Mouse (Mus musculus) G1E (cell line): ENCODE data around the gene Syndig1l. TPM values are rescaled to one million over a fixed set of nuclear protein-coding genes. Genes with fewer than 3 reads are reported as not detected.

Experiments
- ATAC-seq: 2 replicates; pipeline ENCODE4 v1.8.0; 2016; ENCODE audit warnings: mild to moderate bottlenecking; ENCODE audit not compliant: insufficient number of reproducible peaks, poor library complexity, low FRiP score, severe bottlenecking; ENCODE audit errors: extremely low read depth
- DNase-seq: peaks from one replicate; pipeline ENCODE4 v3.0.0; 2012; ENCODE audit warnings: low spot score
- H3K27me3 ChIP-seq: 2 replicates; pipeline ENCODE4 v1.6.1; 2012; ENCODE audit warnings: mild to moderate bottlenecking, low read length, inconsistent platforms; ENCODE audit not compliant: insufficient read depth
- H3K36me3 ChIP-seq: replicated peaks from 2 replicates; pipeline ENCODE3; 2012; ENCODE audit warnings: mild to moderate bottlenecking, inconsistent platforms
- H3K4me1 ChIP-seq: 2 replicates; pipeline ENCODE4 v1.6.1; 2012; ENCODE audit warnings: low read depth, low read length, inconsistent platforms, mixed read lengths; ENCODE audit not compliant: insufficient read depth
- H3K4me3 ChIP-seq: 2 replicates; pipeline ENCODE4 v1.5.1; 2012; ENCODE audit warnings: low read depth, mild to moderate bottlenecking, inconsistent platforms, low read length, moderate library complexity, mixed read lengths
- H3K9me3 ChIP-seq: replicated peaks from 2 replicates; pipeline ENCODE4 v1.6.1; 2012; ENCODE audit warnings: inconsistent platforms
- CTCF ChIP-seq: IDR thresholded peaks from 2 replicates; pipeline ENCODE4 v1.5.1; 2012; ENCODE audit warnings: low read depth, low read length, inconsistent platforms, mixed read lengths
- GATA1 ChIP-seq: IDR thresholded peaks from 2 replicates; pipeline ENCODE4 v1.6.1; 2012; ENCODE audit warnings: borderline replicate concordance, low read length, inconsistent platforms, mixed read lengths
- GATA2 ChIP-seq: IDR thresholded peaks from 2 replicates; pipeline ENCODE4 v1.6.1; 2012; ENCODE audit warnings: low read depth, low read length, inconsistent platforms, borderline replicate concordance
- POLR2AphosphoS5 ChIP-seq: IDR thresholded peaks from 2 replicates; pipeline ENCODE4 v1.6.1; 2012; ENCODE audit warnings: low read depth, low read length, inconsistent platforms; ENCODE audit not compliant: insufficient replicate concordance
- TAL1 ChIP-seq: conservative IDR thresholded peaks from 2 replicates; pipeline ENCODE4 v1.6.1; 2012; ENCODE audit warnings: low read depth, low read length, inconsistent platforms, mixed read lengths
- polyA plus RNA-seq: library from polyadenylated mRNA; stranded (reverse); fragments of >175 nt; gene quantifications from 2 replicates; pipeline ENCODE4 v1.2.3, GENCODE M21; 2012
- total RNA-seq, 2 experiments: library from RNA; stranded (forward) in 1 of 2; stranded (reverse) in 1 of 2; fragments of 200-1000 nt in 1 of 2; fragments of >200 nt in 1 of 2; fragmentation: Nextera tagmentation in 1 of 2; gene quantifications; 2 replicates each; pipeline ENCODE4 v1.2.3; 2014 to 2017

The Syndig1l gene
- total and polyA plus RNA-seq, 3 experiments, result 0.05 TPM; not detected in 2

- H3K4me3 ChIP-seq, result no peak overlapping the region
Measured at GRCm38 (mm10) chr12:84727434-84727833, 28.8 kb upstream of the Syndig1l start.

GRCm38 (mm10) chr12:84726986-84727385 is 28.4 kb upstream of the Syndig1l start:
- TF ChIP-seq GATA2 (no peak), POLR2AphosphoS5 (no peak), CTCF (no peak), TAL1 (no peak), GATA1 (no peak)
- peaks cover 9% of the 10 kb centered on the region; the same call in 1 of the 2 replicates for H3K27me3 ChIP-seq
- H3K4me3 ChIP-seq, result no peak overlapping the region
- ATAC-seq, result no peak
- H3K9me3 ChIP-seq, result no peaks in the 10 kb centered on the region
- no peaks in the 10 kb centered on the region for H3K36me3 ChIP-seq
- no peaks in the 10 kb centered on the region for H3K4me1 ChIP-seq
- no peak for DNase-seq

More at GRCm38 (mm10) chr12:84727434-84727833, 28.8 kb upstream of the Syndig1l start:
- H3K36me3 ChIP-seq, result no peaks in the 10 kb centered on the region
- TF ChIP-seq GATA2 (no peak), CTCF (no peak), TAL1 (no peak), POLR2AphosphoS5 (no peak), GATA1 (no peak)
- DNase-seq (no peak), ATAC-seq (no peak)
- no peaks in the 10 kb centered on the region for H3K4me1 ChIP-seq
- H3K27me3 ChIP-seq, result peaks cover 9% of the 10 kb centered on the region; the same call in 1 of the 2 replicates
- no peaks in the 10 kb centered on the region for H3K9me3 ChIP-seq

GRCm38 (mm10) chr12:84726391-84726790 is 27.8 kb upstream of the Syndig1l start:
- ATAC-seq (no peak), DNase-seq (no peak)
- no peaks in the 10 kb centered on the region for H3K36me3 ChIP-seq
- no peaks in the 10 kb centered on the region for H3K9me3 ChIP-seq
- no peaks in the 10 kb centered on the region for H3K4me1 ChIP-seq
- TF ChIP-seq POLR2AphosphoS5, result no peak
- TF ChIP-seq GATA2, result no peak
- TF ChIP-seq CTCF, result no peak; the same call in 1 of the 2 replicates
- TF ChIP-seq GATA1, result no peak
- TF ChIP-seq TAL1, result no peak
- no peak overlapping the region for H3K4me3 ChIP-seq
- peaks cover 9% of the 10 kb centered on the region; the same call in 1 of the 2 replicates for H3K27me3 ChIP-seq

GRCm38 (mm10) chr12:84718462-84719244 is 20.0 kb upstream of the Syndig1l start:
- H3K4me1 ChIP-seq, result no peaks in the 10 kb centered on the region
- ATAC-seq, result no peak
- peaks cover 2% of the 10 kb centered on the region; the same call in 1 of the 2 replicates for H3K27me3 ChIP-seq
- H3K36me3 ChIP-seq, result no peaks in the 10 kb centered on the region
- H3K9me3 ChIP-seq, result no peaks in the 10 kb centered on the region
- TF ChIP-seq TAL1 (no peak), GATA1 (no peak), GATA2 (no peak)
- no peak for DNase-seq
- H3K4me3 ChIP-seq, result no peak overlapping the region

- Histone ChIP-seq H3K36me3 (no peaks in the 10 kb centered on the region), H3K9me3 (no peaks in the 10 kb centered on the region), H3K27me3 (peaks cover 2% of the 10 kb centered on the region; the same call in 1 of the 2 replicates), H3K4me3 (no peak overlapping the region), H3K4me1 (peaks cover 16% of the 10 kb centered on the region)
- TF ChIP-seq GATA2 (no peak), GATA1 (no peak), POLR2AphosphoS5 (no peak), CTCF (no peak)
- no peak for DNase-seq
- ATAC-seq, result no peak
Measured at GRCm38 (mm10) chr12:84714578-84714977, 15.9 kb upstream of the Syndig1l start.

- peak; percentile 47 for DNase-seq
Measured at GRCm38 (mm10) chr12:84709842-84710439, 11.3 kb upstream of the Syndig1l start.

More at GRCm38 (mm10) chr12:84709842-84710439, 11.3 kb upstream of the Syndig1l start:
- TF ChIP-seq TAL1, result peak; percentile 60
- no peak for TF ChIP-seq GATA1
- TF ChIP-seq CTCF, result no peak
- Histone ChIP-seq H3K36me3 (no peaks in the 10 kb centered on the region), H3K9me3 (no peaks in the 10 kb centered on the region), H3K27me3 (peaks cover 7% of the 10 kb centered on the region), H3K4me1 (peaks cover 36% of the 10 kb centered on the region), H3K4me3 (no peak overlapping the region; the same call in 1 of the 2 replicates)
- ATAC-seq, result peak; percentile 34
